Mouse (Mus musculus): ENCODE data around the gene Ccdc24. TPM values are rescaled to one million over a fixed set of nuclear protein-coding genes. Genes with fewer than 3 reads are reported as not detected.

The Ccdc24 gene
- polyA plus RNA-seq, 1 experiment from 2014 or later = 1.4 TPM

- H3K4me2 ChIP-seq (ENCODE audit: low read depth, low read length) = no peak overlapping the region
Observed at GRCm38 (mm10) chr4:117889471-117889870, 17.1 kb upstream of the Ccdc24 start.

GRCm38 (mm10) chr4:117887920-117888319, 15.6 kb upstream of the Ccdc24 start:
- Histone ChIP-seq H3K9me3 (ENCODE audit: control insufficient read depth, low read length) (no peaks in the 10 kb centered on the region), H3K27me3 (ENCODE audit: control insufficient read depth, insufficient read depth, low read length) (no peaks in the 10 kb centered on the region), H3K36me3 (ENCODE audit: control insufficient read depth, insufficient read depth, low read length) (peaks cover 21% of the 10 kb centered on the region), H3K4me2 (ENCODE audit: low read depth, low read length) (peak overlapping the region; percentile 90), H3K4me1 (ENCODE audit: control insufficient read depth, insufficient read depth, low read length) (peaks cover 27% of the 10 kb centered on the region), H3K27ac (ENCODE audit: low read depth, low read length) (no peak overlapping the region), H3K4me3 (ENCODE audit: low read depth, low read length) (peak overlapping the region; percentile 95; the same call in 1 of the 2 replicates), H3K9ac (replicated peaks; ENCODE audit: low read depth, low read length) (no peak overlapping the region)
- ATAC-seq (ENCODE audit: low read depth) = no peak
- WGBS = 68% methylated on average over 2 of the region's 2 CpGs

More at GRCm38 (mm10) chr4:117889471-117889870, 17.1 kb upstream of the Ccdc24 start:
- H3K27me3 ChIP-seq (ENCODE audit: control insufficient read depth, insufficient read depth, low read length) = no peaks in the 10 kb centered on the region
- H3K27ac ChIP-seq (ENCODE audit: low read depth, low read length) = no peak overlapping the region
- no peak overlapping the region for H3K9ac ChIP-seq (replicated peaks; ENCODE audit: low read depth, low read length)
- no peak for ATAC-seq (ENCODE audit: low read depth)
- WGBS = 94% methylated on average over 15 of the region's 15 CpGs
- H3K9me3 ChIP-seq (ENCODE audit: control insufficient read depth, low read length) = no peaks in the 10 kb centered on the region
- no peak overlapping the region for H3K4me3 ChIP-seq (ENCODE audit: low read depth, low read length)
- H3K36me3 ChIP-seq (ENCODE audit: control insufficient read depth, insufficient read depth, low read length) = peaks cover 19% of the 10 kb centered on the region
- peaks cover 16% of the 10 kb centered on the region for H3K4me1 ChIP-seq (ENCODE audit: control insufficient read depth, insufficient read depth, low read length)

GRCm38 (mm10) chr4:117887133-117887532, 14.8 kb upstream of the Ccdc24 start, which contains the start of gene Atp6v0b:
TSS of gene Atp6v0b (minus strand) at chr4:117887333.
- Histone ChIP-seq H3K36me3 (ENCODE audit: control insufficient read depth, insufficient read depth, low read length) (peaks cover 21% of the 10 kb centered on the region), H3K4me2 (ENCODE audit: low read depth, low read length) (peak within 1 kb of the TSS; percentile 90), H3K4me3 (ENCODE audit: low read depth, low read length) (peak within 1 kb of the TSS; percentile 95), H3K9ac (replicated peaks; ENCODE audit: low read depth, low read length) (peak within 1 kb of the TSS; percentile 87), H3K4me1 (ENCODE audit: control insufficient read depth, insufficient read depth, low read length) (peaks cover 30% of the 10 kb centered on the region), H3K9me3 (ENCODE audit: control insufficient read depth, low read length) (no peaks in the 10 kb centered on the region), H3K27ac (ENCODE audit: low read depth, low read length) (0 out of 2 replicates have a peak within 1 kb of the TSS, but pooled peaks have one; percentile 44), H3K27me3 (ENCODE audit: control insufficient read depth, insufficient read depth, low read length) (no peaks in the 10 kb centered on the region)
- under 1% methylated on average over 32 of the region's 37 CpGs for WGBS
- peak; percentile 86 for ATAC-seq (ENCODE audit: low read depth)

GRCm38 (mm10) chr4:117886644-117887043, 14.3 kb upstream of the Ccdc24 start:
- WGBS = 3% methylated on average over 24 of the region's 24 CpGs
- H3K4me3 ChIP-seq (ENCODE audit: low read depth, low read length) = peak overlapping the region; percentile 95
- H3K4me1 ChIP-seq (ENCODE audit: control insufficient read depth, insufficient read depth, low read length) = peaks cover 29% of the 10 kb centered on the region
- ATAC-seq (ENCODE audit: low read depth) = peak; percentile 1; the same call in 1 of the 2 replicates
- peaks cover 21% of the 10 kb centered on the region for H3K36me3 ChIP-seq (ENCODE audit: control insufficient read depth, insufficient read depth, low read length)
- peak overlapping the region; percentile 87 for H3K9ac ChIP-seq (replicated peaks; ENCODE audit: low read depth, low read length)
- H3K4me2 ChIP-seq (ENCODE audit: low read depth, low read length) = peak overlapping the region; percentile 90
- no peaks in the 10 kb centered on the region for H3K27me3 ChIP-seq (ENCODE audit: control insufficient read depth, insufficient read depth, low read length)
- no peaks in the 10 kb centered on the region for H3K9me3 ChIP-seq (ENCODE audit: control insufficient read depth, low read length)
- H3K27ac ChIP-seq (ENCODE audit: low read depth, low read length) = 0 out of 2 replicates have a peak overlapping the region, but pooled peaks have one; percentile 44

- ATAC-seq (ENCODE audit: low read depth) = no peak
Observed at GRCm38 (mm10) chr4:117885994-117886393, 13.6 kb upstream of the Ccdc24 start.

GRCm38 (mm10) chr4:117885093-117885492, 12.7 kb upstream of the Ccdc24 start:
- H3K9me3 ChIP-seq (ENCODE audit: control insufficient read depth, low read length) = no peaks in the 10 kb centered on the region
- peaks cover 21% of the 10 kb centered on the region for H3K36me3 ChIP-seq (ENCODE audit: control insufficient read depth, insufficient read depth, low read length)
- WGBS = 98% methylated on average over 10 of the region's 10 CpGs
- H3K9ac ChIP-seq (replicated peaks; ENCODE audit: low read depth, low read length) = no peak overlapping the region
- peaks cover 30% of the 10 kb centered on the region for H3K4me1 ChIP-seq (ENCODE audit: control insufficient read depth, insufficient read depth, low read length)
- no peak overlapping the region for H3K4me2 ChIP-seq (ENCODE audit: low read depth, low read length)
- no peaks in the 10 kb centered on the region for H3K27me3 ChIP-seq (ENCODE audit: control insufficient read depth, insufficient read depth, low read length)
- H3K27ac ChIP-seq (ENCODE audit: low read depth, low read length) = no peak overlapping the region
- no peak overlapping the region for H3K4me3 ChIP-seq (ENCODE audit: low read depth, low read length)
- no peak for ATAC-seq (ENCODE audit: low read depth)

More at GRCm38 (mm10) chr4:117885994-117886393, 13.6 kb upstream of the Ccdc24 start:
- peaks cover 25% of the 10 kb centered on the region for H3K4me1 ChIP-seq (ENCODE audit: control insufficient read depth, insufficient read depth, low read length)
- peaks cover 21% of the 10 kb centered on the region for H3K36me3 ChIP-seq (ENCODE audit: control insufficient read depth, insufficient read depth, low read length)
- H3K9ac ChIP-seq (replicated peaks; ENCODE audit: low read depth, low read length) = no peak overlapping the region; the same call in 1 of the 2 replicates
- no peak overlapping the region for H3K27ac ChIP-seq (ENCODE audit: low read depth, low read length)
- peak overlapping the region; percentile 90 for H3K4me2 ChIP-seq (ENCODE audit: low read depth, low read length)
- 83% methylated on average over 9 of the region's 9 CpGs for WGBS
- H3K9me3 ChIP-seq (ENCODE audit: control insufficient read depth, low read length) = no peaks in the 10 kb centered on the region
- H3K4me3 ChIP-seq (ENCODE audit: low read depth, low read length) = peak overlapping the region; percentile 95
- no peaks in the 10 kb centered on the region for H3K27me3 ChIP-seq (ENCODE audit: control insufficient read depth, insufficient read depth, low read length)

- peak overlapping the region; percentile 78; the same call in 1 of the 2 replicates for H3K4me3 ChIP-seq (ENCODE audit: low read depth, low read length)
- no peak overlapping the region for H3K27ac ChIP-seq (ENCODE audit: low read depth, low read length)
- 94% methylated on average over 1 of the region's 1 CpGs for WGBS
- H3K9me3 ChIP-seq (ENCODE audit: control insufficient read depth, low read length) = no peaks in the 10 kb centered on the region
- H3K4me2 ChIP-seq (ENCODE audit: low read depth, low read length) = peak overlapping the region; percentile 82
- H3K36me3 ChIP-seq (ENCODE audit: control insufficient read depth, insufficient read depth, low read length) = peaks cover 18% of the 10 kb centered on the region
- peak overlapping the region; percentile 93; the same call in 1 of the 2 replicates for H3K9ac ChIP-seq (replicated peaks; ENCODE audit: low read depth, low read length)
- peaks cover 30% of the 10 kb centered on the region for H3K4me1 ChIP-seq (ENCODE audit: control insufficient read depth, insufficient read depth, low read length)
- no peak for ATAC-seq (ENCODE audit: low read depth)
- H3K27me3 ChIP-seq (ENCODE audit: control insufficient read depth, insufficient read depth, low read length) = no peaks in the 10 kb centered on the region
Observed at GRCm38 (mm10) chr4:117884146-117884545, 11.8 kb upstream of the Ccdc24 start.

GRCm38 (mm10) chr4:117882701-117883691, 10.6 kb upstream of the Ccdc24 start, which contains the start of gene B4galt2:
TSS of gene B4galt2 (minus strand) at chr4:117883487.
- peak; percentile 54 for ATAC-seq (ENCODE audit: low read depth)
- H3K36me3 ChIP-seq (ENCODE audit: control insufficient read depth, insufficient read depth, low read length) = peaks cover 18% of the 10 kb centered on the region
- 0% methylated on average over 55 of the region's 103 CpGs for whole genome bisulfite sequencing
- no peaks in the 10 kb centered on the region for H3K27me3 ChIP-seq (ENCODE audit: control insufficient read depth, insufficient read depth, low read length)
- peaks cover 30% of the 10 kb centered on the region for H3K4me1 ChIP-seq (ENCODE audit: control insufficient read depth, insufficient read depth, low read length)
- peak within 1 kb of the TSS; percentile 78 for H3K4me3 ChIP-seq (ENCODE audit: low read depth, low read length)
- peak within 1 kb of the TSS; percentile 74 for H3K27ac ChIP-seq (ENCODE audit: low read depth, low read length)
- H3K9ac ChIP-seq (replicated peaks; ENCODE audit: low read depth, low read length) = peak within 1 kb of the TSS; percentile 93
- peak within 1 kb of the TSS; percentile 82 for H3K4me2 ChIP-seq (ENCODE audit: low read depth, low read length)
- H3K9me3 ChIP-seq (ENCODE audit: control insufficient read depth, low read length) = no peaks in the 10 kb centered on the region

All from neural tube, embryonic 14.5 days (tissue).